Mouse (Mus musculus) left cerebral cortex, postnatal 25 days (tissue): ENCODE data around the gene Kcnq1. TPM values are rescaled to one million over a fixed set of nuclear protein-coding genes. Genes with fewer than 3 reads are reported as not detected.

ENCODE experiments used
- DNase-seq, 2 experiments: peaks; one replicate each; pipeline ENCODE4 v3.0.0; 2022; ENCODE audit warnings: low spot score in 2 of 2, mixed read lengths in 1 of 2
- intact Hi-C: fragments of 180-260 bp; cut with DNase I; formaldehyde crosslinking; loops from one replicate; pipeline ENCODE4 v1.15.1; 2025
- total RNA-seq, 2 experiments: library from RNA; stranded (reverse); gene quantifications; 2 replicates each; pipeline ENCODE4 v1.2.3; 2021

The Kcnq1 gene
- total RNA-seq, 2 experiments from 2014 or later = 0.53 to 1.4 TPM

DNA sequence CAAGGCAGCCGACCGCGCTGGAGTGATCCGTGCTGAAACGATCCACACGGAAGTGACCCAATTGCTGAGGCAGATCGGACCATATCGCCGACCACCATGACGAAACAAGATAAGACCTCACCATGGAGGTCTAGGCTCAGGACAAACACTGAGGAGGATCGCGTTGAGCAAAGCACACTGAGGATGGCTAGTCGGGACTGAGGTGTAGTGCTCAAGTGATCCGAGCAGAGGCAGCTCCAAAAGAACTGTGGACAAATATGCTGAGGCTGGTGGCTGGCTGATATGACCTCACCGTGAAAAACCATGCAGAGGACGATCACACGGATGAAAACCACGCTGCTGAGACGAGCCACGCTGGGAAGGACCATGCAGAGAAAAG is 189.8 kb downstream of the Kcnq1 start:
- no peak for DNase-seq
- intact Hi-C loops = no loop called here

- DNase-seq = peak; percentile 94 to 99
- intact Hi-C loops = no loop called here
Measured at GRCm38 (mm10) chr7:143296384-143296801, 190.2 kb downstream of the Kcnq1 start.

DNA sequence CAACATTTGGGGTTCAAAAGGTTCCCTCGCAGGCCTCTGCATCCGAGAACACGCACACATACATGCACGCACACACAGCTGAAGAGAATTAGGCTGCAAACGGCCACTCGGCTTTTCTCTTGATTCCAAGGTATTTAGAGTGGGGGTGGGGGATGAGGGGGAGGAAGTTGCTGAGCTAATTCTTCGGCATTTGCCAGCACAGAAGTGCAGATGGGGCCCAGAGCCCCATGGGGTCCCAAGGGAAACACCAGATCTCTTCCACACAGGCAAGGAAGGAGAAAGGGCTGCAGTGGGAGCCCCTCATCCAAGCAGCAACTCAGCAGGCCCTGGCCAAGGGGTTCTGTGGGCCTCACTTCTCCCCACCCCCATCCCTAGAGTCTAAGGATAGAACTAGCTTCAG is 193.9 kb downstream of the Kcnq1 start:
- intact Hi-C loops = no loop called here
- DNase-seq = no peak

GRCm38 (mm10) chr7:143300681-143301080 is 194.5 kb downstream of the Kcnq1 start:
- DNase-seq = peak in 1 of 2 experiments; percentile 62
- intact Hi-C loops = no loop called here

- no peak for DNase-seq
- intact Hi-C loops = no loop called here
Measured at GRCm38 (mm10) chr7:143302156-143302555, 196.0 kb downstream of the Kcnq1 start.

- intact Hi-C loops = no loop called here
- peak; percentile 35 to 93 for DNase-seq
Measured at GRCm38 (mm10) chr7:143302593-143303238, 196.6 kb downstream of the Kcnq1 start.

- DNase-seq = no peak
- intact Hi-C loops = no loop called here
Measured at GRCm38 (mm10) chr7:143303557-143303956, 197.4 kb downstream of the Kcnq1 start.

GRCm38 (mm10) chr7:143305808-143306207 is 199.6 kb downstream of the Kcnq1 start:
- DNase-seq = no peak
- intact Hi-C loops = no loop called here

- intact Hi-C loops = no loop called here
- no peak for DNase-seq
Measured at GRCm38 (mm10) chr7:143308001-143308400, 201.8 kb downstream of the Kcnq1 start.

- intact Hi-C loops = no loop called here
- no peak for DNase-seq
Measured at GRCm38 (mm10) chr7:143310311-143310710, 204.1 kb downstream of the Kcnq1 start.

DNA sequence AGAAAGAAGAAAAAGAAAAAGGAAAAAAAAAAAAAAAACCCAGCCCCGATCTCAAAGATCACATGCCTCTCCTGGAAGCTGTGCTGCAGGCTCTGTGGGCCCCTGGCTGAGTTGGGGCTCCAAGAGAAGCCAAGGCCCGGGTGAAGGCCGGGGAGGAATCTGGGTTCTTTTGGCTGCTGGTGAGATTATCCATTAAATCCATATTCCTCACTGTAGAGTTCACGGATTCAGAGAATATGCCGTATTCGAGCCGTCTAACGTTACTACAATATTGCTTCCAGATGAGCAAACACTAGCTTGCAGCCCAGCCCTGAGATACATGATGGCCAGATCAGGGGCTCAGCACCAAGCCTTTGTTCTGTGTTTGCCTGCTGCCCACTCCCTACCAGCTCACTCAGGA is 204.7 kb downstream of the Kcnq1 start:
- DNase-seq = no peak
- intact Hi-C loops = no loop called here

DNA sequence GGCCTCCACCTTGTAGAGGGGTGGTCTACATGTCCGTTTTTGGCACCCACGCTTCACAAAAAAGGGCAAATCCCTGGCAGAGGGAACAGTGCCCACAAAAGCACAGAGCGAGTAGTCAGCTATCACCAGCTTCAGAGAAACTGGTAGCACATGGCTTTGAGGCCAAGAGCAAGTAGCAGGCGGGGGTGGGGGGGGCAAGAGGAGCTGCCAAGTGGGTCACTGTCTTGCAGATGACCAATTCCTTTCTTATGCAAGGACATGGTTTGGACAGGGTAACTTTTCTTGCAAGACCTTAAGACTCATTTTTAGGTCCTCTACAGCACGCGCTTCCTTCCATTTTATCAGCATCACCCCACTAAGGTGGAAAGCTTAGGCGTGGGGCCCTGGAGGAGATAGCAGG is 205.3 kb downstream of the Kcnq1 start:
- intact Hi-C loops = no loop called here
- no peak for DNase-seq

DNA sequence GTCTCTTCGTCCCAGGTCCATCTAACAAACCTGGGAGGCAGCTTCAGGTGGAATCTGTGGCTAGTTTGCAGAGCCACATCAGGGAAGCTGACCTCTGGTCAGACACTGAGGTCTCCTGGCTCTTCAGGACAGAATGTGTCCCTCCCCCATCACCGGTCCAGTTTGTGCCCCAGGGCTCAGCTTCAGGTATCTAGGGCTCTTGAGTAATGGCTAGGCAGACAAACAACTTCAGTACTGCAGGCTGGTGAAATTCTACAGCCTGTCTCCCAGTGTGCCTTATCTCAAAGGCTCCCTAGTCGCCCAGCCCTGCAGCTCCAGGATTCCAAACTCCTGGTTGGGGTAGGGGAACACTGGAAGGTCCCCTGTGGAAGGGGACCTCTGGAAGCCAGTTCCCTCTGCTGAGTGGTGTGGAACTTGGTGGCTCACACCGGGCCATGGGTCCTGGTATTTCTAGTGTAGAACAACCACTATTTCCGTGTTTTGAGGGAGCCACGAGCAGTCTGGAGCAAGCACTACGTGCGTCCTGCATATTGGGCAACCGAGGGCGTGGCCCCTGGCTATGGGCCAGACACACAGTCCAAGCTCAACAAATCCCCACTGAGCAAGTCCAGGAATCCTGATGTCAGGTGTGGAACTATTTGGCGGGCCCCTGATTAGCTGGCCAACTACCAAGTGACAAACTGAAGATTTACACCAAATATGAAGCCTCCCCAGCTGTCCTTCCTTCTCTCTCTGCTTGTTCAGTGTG is 207.6 kb downstream of the Kcnq1 start:
- intact Hi-C loops = no loop called here
- DNase-seq = no peak

- intact Hi-C loops = no loop called here
Measured at GRCm38 (mm10) chr7:143318512-143318911, 212.3 kb downstream of the Kcnq1 start.

DNA sequence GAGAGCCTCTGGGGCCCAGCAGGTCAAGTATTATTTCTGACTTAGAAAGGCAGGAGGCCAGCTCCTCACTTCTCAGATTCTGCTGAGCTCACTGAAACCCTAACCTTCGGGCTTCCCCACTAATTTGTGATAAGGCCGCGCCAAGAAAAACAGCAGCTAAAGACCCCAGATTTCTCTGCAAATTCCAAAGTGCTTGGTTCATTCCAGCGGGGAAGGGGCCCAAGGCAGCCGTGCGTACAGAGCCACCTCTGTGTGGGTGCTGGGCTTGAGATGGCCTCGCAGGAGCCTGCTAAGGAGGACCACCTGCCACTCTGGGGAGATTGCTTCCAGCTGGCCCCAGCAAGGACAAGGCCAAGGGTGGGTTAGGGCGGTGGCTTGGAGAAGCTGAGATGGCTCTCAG is 214.2 kb downstream of the Kcnq1 start:
- DNase-seq = no peak
- intact Hi-C loops = no loop called here

More at GRCm38 (mm10) chr7:143318512-143318911, 212.3 kb downstream of the Kcnq1 start:
- DNase-seq = no peak

DNA sequence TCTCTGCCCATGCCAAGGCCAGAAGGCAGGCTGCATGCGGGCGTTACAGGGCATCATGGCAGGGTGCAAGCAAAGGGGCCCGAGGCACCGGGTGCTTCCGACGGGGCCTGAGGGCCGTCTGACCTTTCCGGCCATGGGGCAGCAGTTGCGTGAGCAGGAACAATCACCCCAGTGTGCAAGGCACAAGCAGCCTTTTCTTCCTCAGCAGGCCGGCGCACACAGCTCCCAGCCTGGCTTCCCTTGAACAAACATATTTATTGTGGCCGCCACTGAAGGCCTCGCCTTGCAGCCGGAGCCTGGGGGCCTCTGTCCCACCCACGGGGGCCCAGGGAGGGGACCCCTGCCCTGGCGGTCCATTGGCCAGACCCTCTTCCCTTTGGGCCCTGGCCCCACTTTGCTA is 218.9 kb downstream of the Kcnq1 start:
- intact Hi-C loops = no loop called here

GRCm38 (mm10) chr7:143328185-143328915 is 222.2 kb downstream of the Kcnq1 start:
- DNase-seq = no peak
- intact Hi-C loops = no loop called here

More for the DNA sequence above, 218.9 kb downstream of the Kcnq1 start:
- DNase-seq = peak in 1 of 2 experiments; percentile 17

- DNase-seq = peak in 1 of 2 experiments; percentile 14
- intact Hi-C loops = no loop called here
Measured at GRCm38 (mm10) chr7:143329110-143329810, 223.1 kb downstream of the Kcnq1 start.

GRCm38 (mm10) chr7:143333040-143333439 is 226.9 kb downstream of the Kcnq1 start:
- intact Hi-C loops = no loop called here
- DNase-seq = no peak

DNA sequence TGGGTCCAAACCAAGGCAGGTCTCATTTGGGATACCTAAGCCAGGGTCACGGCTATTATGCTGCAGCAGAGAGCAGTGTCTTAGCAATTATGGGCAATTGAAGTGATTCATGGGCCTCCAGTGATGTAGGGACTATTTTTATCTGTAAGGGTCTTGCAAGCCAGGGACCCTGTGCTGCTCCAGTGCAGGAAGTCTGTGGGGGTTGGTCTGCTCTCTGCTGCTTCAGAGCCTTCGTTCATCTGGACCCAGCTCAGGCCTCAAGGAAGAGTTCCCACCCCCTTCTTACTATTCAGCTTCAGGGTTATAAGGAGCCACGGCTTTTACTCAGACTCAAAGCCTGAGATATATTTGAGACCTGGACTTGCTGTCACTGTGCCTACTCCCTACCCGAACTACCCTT is 227.4 kb downstream of the Kcnq1 start:
- intact Hi-C loops = no loop called here
- no peak for DNase-seq
